Mouse (Mus musculus) CH12.LX (cell line): Measurements from ENCODE around the gene Gsta4.

ENCODE experiments used
- CTCF ChIP-seq, 2 experiments: IDR thresholded peaks in 1 of 2; conservative IDR thresholded peaks in 1 of 2; 2 replicates each; pipeline ENCODE4 v1.5.1; 2011 to 2012; ENCODE audit warnings: low read depth in 2 of 2, low read length in 2 of 2, improper control_type of control experiment in 1 of 2, inconsistent platforms in 1 of 2, mild to moderate bottlenecking in 1 of 2, moderate library complexity in 1 of 2
- EP300 ChIP-seq: IDR thresholded peaks from 2 replicates; pipeline ENCODE4 v1.6.1; 2011; ENCODE audit warnings: low read length, improper control_type of control experiment
- ETS1 ChIP-seq: conservative IDR thresholded peaks from 2 replicates; pipeline ENCODE4 v1.6.1; 2012; ENCODE audit warnings: low read depth, mild to moderate bottlenecking, inconsistent platforms, low read length, improper control_type of control experiment, moderate library complexity
- HCFC1 ChIP-seq: IDR thresholded peaks from 2 replicates; pipeline ENCODE4 v1.6.1; 2012; ENCODE audit warnings: low read depth, mild to moderate bottlenecking, inconsistent platforms, low read length, improper control_type of control experiment
- MAFK ChIP-seq: IDR thresholded peaks from 2 replicates; pipeline ENCODE4 v1.6.1; 2011; ENCODE audit warnings: low read length, improper control_type of control experiment; ENCODE audit not compliant: insufficient replicate concordance
- MAX ChIP-seq: IDR thresholded peaks from 2 replicates; pipeline ENCODE4 v1.6.1; 2011; ENCODE audit warnings: low read length, improper control_type of control experiment
- POLR2AphosphoS2 ChIP-seq: IDR thresholded peaks from 2 replicates; pipeline ENCODE4 v1.6.1; 2011; ENCODE audit warnings: low read depth, low read length, improper control_type of control experiment
- SMC3 ChIP-seq: IDR thresholded peaks from 2 replicates; pipeline ENCODE4 v1.6.1; 2011; ENCODE audit warnings: low read depth, low read length, improper control_type of control experiment
- USF1 ChIP-seq: IDR thresholded peaks from 2 replicates; pipeline ENCODE4 v1.6.1; 2014; ENCODE audit warnings: low read depth, mild to moderate bottlenecking, inconsistent platforms, low read length, improper control_type of control experiment
- USF2 ChIP-seq: conservative IDR thresholded peaks from 2 replicates; pipeline ENCODE4 v1.6.1; 2011; ENCODE audit warnings: low read depth, low read length, improper control_type of control experiment
- ZKSCAN1 ChIP-seq: IDR thresholded peaks from 2 replicates; pipeline ENCODE4 v1.6.1; 2012; ENCODE audit warnings: low read depth, inconsistent platforms, low read length, improper control_type of control experiment, borderline replicate concordance

- no peak for TF ChIP-seq CTCF (conservative IDR thresholded peaks at IDR 0.05 in 1 of 2, IDR thresholded peaks at IDR 0.05 in 1 of 2; ENCODE audit: low read depth in 2 of 2, low read length in 2 of 2)
- TF ChIP-seq ETS1, result no peak
- TF ChIP-seq MAFK, result no peak
- TF ChIP-seq EP300, result no peak
- no peak for TF ChIP-seq USF1
- TF ChIP-seq ZKSCAN1, result no peak
- no peak for TF ChIP-seq USF2
- no peak for TF ChIP-seq HCFC1
- TF ChIP-seq SMC3, result no peak
- TF ChIP-seq MAX, result no peak
- no peak for TF ChIP-seq POLR2AphosphoS2
Observed at GRCm38 (mm10) chr9:78228122-78228521, 45.5 kb downstream of the Gsta4 start.
